Mouse (Mus musculus) heart, adult 2 months (tissue): Measurements from ENCODE around the gene Vmn1r178.

Source experiments
- CTCF ChIP-seq: fragments of 200-600 bp; IDR thresholded peaks from 2 replicates; pipeline ENCODE4 v1.8.1; 2022; ENCODE audit warnings: antibody characterized with exemption, mild to moderate bottlenecking, moderate library complexity
- EP300 ChIP-seq: fragments of 200-500 bp; IDR thresholded peaks from 2 replicates; pipeline ENCODE4 v1.6.1; 2011; ENCODE audit warnings: low read depth, low read length, control low read depth; ENCODE audit not compliant: insufficient read depth
- POLR2A ChIP-seq: fragments of 200-500 bp; IDR thresholded peaks from 2 replicates; pipeline ENCODE4 v1.6.1; 2011; ENCODE audit warnings: mild to moderate bottlenecking, low read depth, low read length, control low read depth; ENCODE audit not compliant: insufficient read depth

- TF ChIP-seq POLR2A (no peak), CTCF (no peak), EP300 (no peak)
These were observed at the start of gene Vmn1r178 for GRCm38 (mm10) chr7:23891709-23892108.
